Mouse (Mus musculus): ENCODE data around the gene Ctf1. TPM values are rescaled to one million over a fixed set of nuclear protein-coding genes. Genes with fewer than 3 reads are reported as not detected.
A peak's percentile ranks its signal among the peaks of the same experiment; 100 is the strongest.

Gene Ctf1
- 14.0 and 14.7 TPM in 2 replicates for polyA plus RNA-seq (2015; fragmentation: Nextera tagmentation; extraction: Ambion mirVana)

- Histone ChIP-seq H3K9me3 (ENCODE audit: low read length) (no peaks in the 10 kb centered on the region), H3K36me3 (ENCODE audit: insufficient read depth, low read length) (no peaks in the 10 kb centered on the region), H3K27ac (ENCODE audit: low read length) (peak within 1 kb of the TSS; percentile 98), H3K9ac (replicated peaks; ENCODE audit: low read length) (peak within 1 kb of the TSS; percentile 68), H3K27me3 (ENCODE audit: insufficient read depth, low read length) (no peaks in the 10 kb centered on the region), H3K4me1 (ENCODE audit: insufficient read depth, low read length) (peaks cover 49% of the 10 kb centered on the region), H3K4me2 (replicated peaks; ENCODE audit: low read depth, low read length) (peak within 1 kb of the TSS; percentile 66), H3K4me3 (ENCODE audit: low read length) (peak within 1 kb of the TSS; percentile 50)
- 2% methylated on average over 28 of the region's 28 CpGs for WGBS
- ATAC-seq (ENCODE audit: low FRiP score, low TSS enrichment): peak; percentile 37
Measured at GRCm38 (mm10) chr7:127712461-127713385, at the start of gene Ctf1. Gene Ctf1, plus strand, starts transcription at chr7:127712736.

GRCm38 (mm10) chr7:127662926-127663325 lies 49.6 kb upstream of the Ctf1 start:
- no peak overlapping the region for H3K9ac ChIP-seq (replicated peaks; ENCODE audit: low read length)
- H3K4me1 ChIP-seq (ENCODE audit: insufficient read depth, low read length): no peaks in the 10 kb centered on the region
- no peak overlapping the region for H3K27ac ChIP-seq (ENCODE audit: low read length)
- no peaks in the 10 kb centered on the region; the same call in 1 of the 2 replicates for H3K9me3 ChIP-seq (ENCODE audit: low read length)
- H3K36me3 ChIP-seq (ENCODE audit: insufficient read depth, low read length): peaks cover 9% of the 10 kb centered on the region
- no peak overlapping the region for H3K4me2 ChIP-seq (replicated peaks; ENCODE audit: low read depth, low read length)
- 81% methylated on average over 6 of the region's 6 CpGs for WGBS
- H3K4me3 ChIP-seq (ENCODE audit: low read length): no peak overlapping the region
- ATAC-seq (ENCODE audit: low FRiP score, low TSS enrichment): no peak
- H3K27me3 ChIP-seq (ENCODE audit: insufficient read depth, low read length): no peaks in the 10 kb centered on the region

- no peaks in the 10 kb centered on the region for H3K4me1 ChIP-seq (ENCODE audit: insufficient read depth, low read length)
- no peak for ATAC-seq (ENCODE audit: low FRiP score, low TSS enrichment)
- H3K36me3 ChIP-seq (ENCODE audit: insufficient read depth, low read length): peaks cover 9% of the 10 kb centered on the region
- H3K9ac ChIP-seq (replicated peaks; ENCODE audit: low read length): no peak overlapping the region
- no peaks in the 10 kb centered on the region; the same call in 1 of the 2 replicates for H3K9me3 ChIP-seq (ENCODE audit: low read length)
- 91% methylated on average over 6 of the region's 6 CpGs for WGBS
- H3K27ac ChIP-seq (ENCODE audit: low read length): no peak overlapping the region
- no peak overlapping the region for H3K4me2 ChIP-seq (replicated peaks; ENCODE audit: low read depth, low read length)
- H3K4me3 ChIP-seq (ENCODE audit: low read length): no peak overlapping the region
- H3K27me3 ChIP-seq (ENCODE audit: insufficient read depth, low read length): no peaks in the 10 kb centered on the region
Measured at GRCm38 (mm10) chr7:127666066-127666654, 46.4 kb upstream of the Ctf1 start.

GRCm38 (mm10) chr7:127666679-127667078 lies 45.9 kb upstream of the Ctf1 start:
- whole genome bisulfite sequencing: 93% methylated on average over 13 of the region's 13 CpGs

GRCm38 (mm10) chr7:127667171-127667570 lies 45.4 kb upstream of the Ctf1 start:
- peaks cover 9% of the 10 kb centered on the region for H3K36me3 ChIP-seq (ENCODE audit: insufficient read depth, low read length)
- no peak overlapping the region for H3K4me2 ChIP-seq (replicated peaks; ENCODE audit: low read depth, low read length)
- H3K4me1 ChIP-seq (ENCODE audit: insufficient read depth, low read length): no peaks in the 10 kb centered on the region
- ATAC-seq (ENCODE audit: low FRiP score, low TSS enrichment): no peak
- no peak overlapping the region for H3K9ac ChIP-seq (replicated peaks; ENCODE audit: low read length)
- WGBS: 84% methylated on average over 8 of the region's 8 CpGs
- H3K4me3 ChIP-seq (ENCODE audit: low read length): no peak overlapping the region
- no peaks in the 10 kb centered on the region for H3K9me3 ChIP-seq (ENCODE audit: low read length)
- H3K27ac ChIP-seq (ENCODE audit: low read length): no peak overlapping the region
- no peaks in the 10 kb centered on the region for H3K27me3 ChIP-seq (ENCODE audit: insufficient read depth, low read length)

More at GRCm38 (mm10) chr7:127666679-127667078, 45.9 kb upstream of the Ctf1 start:
- H3K27ac ChIP-seq (ENCODE audit: low read length): no peak overlapping the region
- H3K4me1 ChIP-seq (ENCODE audit: insufficient read depth, low read length): no peaks in the 10 kb centered on the region
- H3K36me3 ChIP-seq (ENCODE audit: insufficient read depth, low read length): peaks cover 9% of the 10 kb centered on the region
- H3K4me2 ChIP-seq (replicated peaks; ENCODE audit: low read depth, low read length): no peak overlapping the region
- no peaks in the 10 kb centered on the region for H3K9me3 ChIP-seq (ENCODE audit: low read length)
- no peaks in the 10 kb centered on the region for H3K27me3 ChIP-seq (ENCODE audit: insufficient read depth, low read length)
- no peak overlapping the region for H3K9ac ChIP-seq (replicated peaks; ENCODE audit: low read length)
- H3K4me3 ChIP-seq (ENCODE audit: low read length): no peak overlapping the region
- ATAC-seq (ENCODE audit: low FRiP score, low TSS enrichment): no peak

GRCm38 (mm10) chr7:127671880-127672774 lies 40.4 kb upstream of the Ctf1 start:
- H3K27me3 ChIP-seq (ENCODE audit: insufficient read depth, low read length): no peaks in the 10 kb centered on the region
- H3K4me2 ChIP-seq (replicated peaks; ENCODE audit: low read depth, low read length): no peak overlapping the region
- no peaks in the 10 kb centered on the region for H3K4me1 ChIP-seq (ENCODE audit: insufficient read depth, low read length)
- H3K9ac ChIP-seq (replicated peaks; ENCODE audit: low read length): peak overlapping the region; percentile 29; the same call in 1 of the 2 replicates
- peaks cover 2% of the 10 kb centered on the region; the same call in 1 of the 2 replicates for H3K36me3 ChIP-seq (ENCODE audit: insufficient read depth, low read length)
- ATAC-seq (ENCODE audit: low FRiP score, low TSS enrichment): no peak
- H3K27ac ChIP-seq (ENCODE audit: low read length): no peak overlapping the region
- 56% methylated on average over 11 of the region's 11 CpGs for WGBS
- no peaks in the 10 kb centered on the region for H3K9me3 ChIP-seq (ENCODE audit: low read length)
- H3K4me3 ChIP-seq (ENCODE audit: low read length): no peak overlapping the region

- H3K36me3 ChIP-seq (ENCODE audit: insufficient read depth, low read length): peaks cover 6% of the 10 kb centered on the region; the same call in 1 of the 2 replicates
- no peaks in the 10 kb centered on the region for H3K4me1 ChIP-seq (ENCODE audit: insufficient read depth, low read length)
- no peak overlapping the region for H3K4me3 ChIP-seq (ENCODE audit: low read length)
- no peak overlapping the region; the same call in 1 of the 2 replicates for H3K9ac ChIP-seq (replicated peaks; ENCODE audit: low read length)
- no peaks in the 10 kb centered on the region for H3K9me3 ChIP-seq (ENCODE audit: low read length)
- no peak for ATAC-seq (ENCODE audit: low FRiP score, low TSS enrichment)
- no peak overlapping the region for H3K27ac ChIP-seq (ENCODE audit: low read length)
- WGBS: 68% methylated on average over 4 of the region's 4 CpGs
- H3K27me3 ChIP-seq (ENCODE audit: insufficient read depth, low read length): no peaks in the 10 kb centered on the region
- no peak overlapping the region for H3K4me2 ChIP-seq (replicated peaks; ENCODE audit: low read depth, low read length)
Measured at GRCm38 (mm10) chr7:127672776-127673175, 39.8 kb upstream of the Ctf1 start.

GRCm38 (mm10) chr7:127674977-127675376 lies 37.6 kb upstream of the Ctf1 start:
- Histone ChIP-seq H3K4me2 (replicated peaks; ENCODE audit: low read depth, low read length) (no peak overlapping the region), H3K4me3 (ENCODE audit: low read length) (no peak overlapping the region), H3K36me3 (ENCODE audit: insufficient read depth, low read length) (peaks cover 6% of the 10 kb centered on the region; the same call in 1 of the 2 replicates), H3K9ac (replicated peaks; ENCODE audit: low read length) (no peak overlapping the region), H3K27ac (ENCODE audit: low read length) (no peak overlapping the region), H3K27me3 (ENCODE audit: insufficient read depth, low read length) (no peaks in the 10 kb centered on the region), H3K4me1 (ENCODE audit: insufficient read depth, low read length) (no peaks in the 10 kb centered on the region), H3K9me3 (ENCODE audit: low read length) (no peaks in the 10 kb centered on the region)
- peak; percentile 69 for ATAC-seq (ENCODE audit: low FRiP score, low TSS enrichment)
- WGBS: 4% methylated on average over 5 of the region's 5 CpGs

GRCm38 (mm10) chr7:127675391-127675811 lies 37.1 kb upstream of the Ctf1 start:
- Histone ChIP-seq H3K9me3 (ENCODE audit: low read length) (no peaks in the 10 kb centered on the region), H3K9ac (replicated peaks; ENCODE audit: low read length) (no peak overlapping the region), H3K27ac (ENCODE audit: low read length) (no peak overlapping the region), H3K4me2 (replicated peaks; ENCODE audit: low read depth, low read length) (no peak overlapping the region), H3K27me3 (ENCODE audit: insufficient read depth, low read length) (no peaks in the 10 kb centered on the region), H3K4me3 (ENCODE audit: low read length) (no peak overlapping the region), H3K36me3 (ENCODE audit: insufficient read depth, low read length) (peaks cover 6% of the 10 kb centered on the region; the same call in 1 of the 2 replicates), H3K4me1 (ENCODE audit: insufficient read depth, low read length) (no peaks in the 10 kb centered on the region)
- 80% methylated on average over 9 of the region's 9 CpGs for WGBS
- no peak for ATAC-seq (ENCODE audit: low FRiP score, low TSS enrichment)

Data from kidney, embryonic 16.5 days (tissue).